Mouse (Mus musculus) embryonic fibroblast, embryonic 13.5 days (primary cell): ENCODE measurements around the gene Scamp4. TPM values are rescaled to one million over a fixed set of nuclear protein-coding genes. Genes with fewer than 3 reads are reported as not detected.

Experiments used
- H3K27ac ChIP-seq: 2 replicates; pipeline ENCODE4 v1.5.1; 2012; ENCODE audit warnings: low read length, control low read depth, inconsistent platforms; ENCODE audit not compliant: insufficient read depth
- H3K4me1 ChIP-seq: 2 replicates; pipeline ENCODE4 v1.6.1; 2011; ENCODE audit warnings: low read length; ENCODE audit not compliant: control insufficient read depth, insufficient read depth
- H3K4me3 ChIP-seq: 2 replicates; pipeline ENCODE4 v1.5.1; 2011; ENCODE audit warnings: mild to moderate bottlenecking, control low read depth, low read length; ENCODE audit not compliant: insufficient read depth
- CTCF ChIP-seq: IDR thresholded peaks from 2 replicates; pipeline ENCODE4 v1.5.1; 2011; ENCODE audit warnings: mild to moderate bottlenecking, control low read depth, low read length, moderate library complexity, borderline replicate concordance; ENCODE audit not compliant: insufficient read depth
- POLR2A ChIP-seq: IDR thresholded peaks from 2 replicates; pipeline ENCODE4 v1.6.1; 2011; ENCODE audit warnings: low read depth, mild to moderate bottlenecking, control low read depth, low read length, moderate library complexity
- polyA plus RNA-seq: library from polyadenylated mRNA; stranded (reverse); fragments of >200 nt; gene quantifications from 2 replicates; pipeline ENCODE4 v1.2.4, GENCODE M21; 2011; ENCODE audit warnings: low read depth; ENCODE audit not compliant: missing spikeins, insufficient read length

Gene Scamp4
- 57.3 and 62.2 TPM in 2 replicates for polyA plus RNA-seq

DNA sequence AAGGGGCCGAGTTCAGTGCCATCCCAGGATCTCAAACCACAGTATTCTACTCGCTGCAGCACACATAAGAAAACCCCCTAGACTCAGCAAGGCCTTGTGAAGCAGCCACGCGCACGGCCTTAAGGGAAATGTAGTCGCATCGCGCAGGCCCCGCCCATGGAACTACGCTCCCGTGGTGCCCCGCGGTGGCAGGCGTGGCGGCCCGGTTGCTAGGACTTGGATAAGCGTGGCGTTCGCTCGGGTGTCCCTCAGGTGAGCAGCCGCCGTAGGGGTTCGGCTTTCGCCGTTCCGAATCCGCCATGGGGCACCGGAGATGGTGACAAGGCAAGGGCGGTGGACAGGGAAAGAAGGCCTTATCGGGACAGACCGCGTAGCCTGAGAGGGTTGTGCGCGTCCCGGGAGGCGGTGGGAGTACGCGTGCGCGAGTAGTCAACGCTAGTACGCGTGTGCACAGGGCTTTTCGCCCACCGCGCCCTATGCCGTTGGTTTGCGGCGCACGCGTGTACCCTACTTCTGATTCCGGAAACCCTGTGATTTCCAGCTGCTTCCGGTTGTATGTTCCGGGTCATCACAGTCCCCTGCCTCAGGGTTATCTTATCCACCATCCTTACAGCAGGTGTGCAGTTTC is at the start of gene Scamp4, which contains the start of gene Adat3:
TSS of gene Scamp4 (plus strand) at position 175 of the 628 bp plus-strand sequence.
TSS of gene Adat3 (plus strand) at position 183 of the 628 bp plus-strand sequence.
- Histone ChIP-seq H3K4me1 (peaks cover 7% of the 10 kb centered on the region; the same call in 1 of the 2 replicates), H3K27ac (peak within 1 kb of the TSS; percentile 89), H3K4me3 (peak within 1 kb of the TSS; percentile 80)
- TF ChIP-seq POLR2A (peak; percentile 68), CTCF (no peak)

DNA sequence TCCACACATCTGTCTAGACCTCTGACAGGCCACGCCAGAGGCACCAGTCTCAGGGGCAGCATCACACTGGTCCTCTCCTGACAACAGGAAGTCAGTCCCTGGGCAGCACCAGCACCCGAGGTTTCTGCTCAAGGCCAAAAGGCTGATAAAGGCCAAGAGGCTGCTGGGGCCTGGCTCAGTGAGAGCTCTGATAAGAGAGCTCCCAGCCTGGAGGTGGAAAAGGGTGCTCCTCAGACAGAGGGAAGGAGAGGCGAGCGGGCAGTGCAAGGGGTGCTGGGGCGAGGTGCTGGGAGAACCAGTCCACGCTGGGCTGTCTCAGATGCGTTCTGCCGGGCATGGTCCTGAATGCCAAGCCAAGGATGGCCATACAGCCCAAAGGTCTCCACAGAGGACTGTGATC is 49.1 kb upstream of the Scamp4 start:
- Histone ChIP-seq H3K27ac (no peak overlapping the region), H3K4me3 (no peak overlapping the region), H3K4me1 (0 out of 2 replicates have a peak, but pooled peaks cover under 1% of the 10 kb centered on the region)
- TF ChIP-seq POLR2A (no peak), CTCF (no peak)

DNA sequence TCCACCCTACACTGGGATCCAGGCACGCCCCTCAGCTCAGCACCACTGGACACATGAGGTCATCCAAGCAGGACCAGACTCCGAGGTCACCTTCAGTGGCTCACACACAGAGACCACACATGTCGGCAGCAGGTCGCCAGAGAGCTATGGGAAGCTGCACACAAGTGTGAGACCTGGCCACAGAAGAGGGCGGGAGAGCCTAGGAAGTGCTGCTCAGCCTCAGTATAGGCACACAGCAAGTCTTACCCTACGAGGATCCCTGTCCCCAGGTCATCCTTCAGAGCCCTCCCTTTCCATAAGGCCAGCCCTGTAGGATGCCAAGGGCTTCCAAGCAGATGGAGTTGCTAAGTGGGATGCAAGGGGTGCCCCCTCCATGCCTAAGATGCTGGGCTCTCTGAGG is 48.7 kb upstream of the Scamp4 start:
- H3K4me1 ChIP-seq: 0 out of 2 replicates have a peak, but pooled peaks cover 2% of the 10 kb centered on the region
- H3K4me3 ChIP-seq: no peak overlapping the region
- H3K27ac ChIP-seq: no peak overlapping the region
- TF ChIP-seq CTCF (no peak), POLR2A (no peak)

GRCm38 (mm10) chr10:80557346-80557965 is 45.2 kb upstream of the Scamp4 start:
- no peak overlapping the region for H3K4me3 ChIP-seq
- no peak overlapping the region for H3K27ac ChIP-seq
- 0 out of 2 replicates have a peak, but pooled peaks cover 5% of the 10 kb centered on the region for H3K4me1 ChIP-seq
- TF ChIP-seq POLR2A (no peak), CTCF (peak; percentile 41; the same call in 1 of the 2 replicates)

DNA sequence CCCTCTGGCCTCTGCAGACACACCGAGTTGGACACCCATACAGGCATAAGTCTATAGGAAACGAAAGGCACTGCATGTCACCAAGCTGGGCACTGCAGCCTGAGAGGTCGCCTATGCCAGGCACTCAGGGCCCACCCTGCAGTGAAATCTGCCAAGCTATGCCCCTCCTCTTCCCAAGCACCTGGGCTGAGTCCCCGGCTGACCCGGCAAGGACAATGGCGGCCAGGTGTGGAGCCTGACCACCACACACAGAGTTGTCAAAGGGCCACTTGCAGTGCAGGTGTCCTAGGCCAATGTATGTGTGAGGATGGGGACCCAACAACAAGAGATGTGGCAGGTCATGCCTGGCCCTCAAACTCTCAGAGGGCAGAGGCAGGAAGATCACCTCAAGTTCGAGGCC is 43.2 kb upstream of the Scamp4 start:
- Histone ChIP-seq H3K4me3 (no peak overlapping the region), H3K27ac (no peak overlapping the region), H3K4me1 (0 out of 2 replicates have a peak, but pooled peaks cover 5% of the 10 kb centered on the region)
- TF ChIP-seq POLR2A (no peak), CTCF (no peak)

GRCm38 (mm10) chr10:80560621-80561020 is 42.1 kb upstream of the Scamp4 start:
- TF ChIP-seq POLR2A: no peak
- no peak for TF ChIP-seq CTCF
- H3K4me3 ChIP-seq: peak overlapping the region; percentile 77
- H3K4me1 ChIP-seq: 0 out of 2 replicates have a peak, but pooled peaks cover 5% of the 10 kb centered on the region
- H3K27ac ChIP-seq: no peak overlapping the region

DNA sequence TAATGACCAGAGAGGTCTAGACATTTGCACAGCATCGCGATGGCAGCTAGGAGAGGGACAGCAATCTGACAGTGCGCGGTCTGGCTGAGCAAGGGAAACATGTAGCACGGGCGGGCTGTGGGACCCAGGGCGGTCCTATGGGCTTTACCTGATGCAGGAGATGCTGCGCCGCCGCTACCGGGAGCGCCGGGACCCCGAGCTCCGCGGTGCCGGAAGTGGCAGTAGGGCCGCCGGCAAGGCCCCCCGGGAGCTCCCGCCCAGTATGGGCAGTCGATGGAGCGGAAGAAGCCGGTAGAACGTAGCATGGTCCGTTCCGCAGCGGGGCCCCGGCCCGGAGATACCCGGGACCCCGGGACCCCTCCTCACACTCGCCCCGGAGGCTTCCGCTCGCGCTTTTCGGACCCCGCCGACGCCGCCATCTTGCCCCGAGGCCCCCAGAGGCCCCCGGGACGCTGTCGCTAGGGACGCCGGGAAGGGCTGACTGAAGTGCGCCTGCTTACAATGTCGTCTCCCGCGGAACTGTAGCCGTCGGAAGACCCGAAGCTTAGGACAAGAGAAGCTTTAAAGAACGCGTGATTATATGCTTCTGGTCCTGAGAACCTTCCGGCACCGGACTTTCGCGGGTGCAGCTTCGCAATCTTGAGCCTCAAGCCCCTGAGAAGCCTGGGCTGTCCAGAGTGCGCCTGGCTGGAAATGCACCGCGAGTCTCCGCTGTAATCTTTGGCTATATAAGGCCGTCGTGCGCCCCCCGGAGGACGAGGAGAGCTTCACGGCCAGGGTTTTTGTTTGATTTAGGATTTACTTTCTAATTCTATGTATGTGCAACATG is 41.3 kb upstream of the Scamp4 start, which contains the start of gene Rexo1:
TSS of gene Rexo1 (minus strand) at position 445 of the 829 bp plus-strand sequence.
- TF ChIP-seq POLR2A (peak; percentile 35; the same call in 1 of the 2 replicates), CTCF (0 out of 2 replicates have a peak, but pooled peaks have one; percentile 44)
- H3K27ac ChIP-seq: peak within 1 kb of the TSS; percentile 99

GRCm38 (mm10) chr10:80566375-80567092 is 36.1 kb upstream of the Scamp4 start:
- Histone ChIP-seq H3K27ac (no peak overlapping the region), H3K4me1 (no peaks in the 10 kb centered on the region), H3K4me3 (no peak overlapping the region)
- TF ChIP-seq POLR2A (no peak), CTCF (peak; percentile 98)

More for the DNA sequence above, 41.3 kb upstream of the Scamp4 start, which contains the start of gene Rexo1:
- H3K4me3 ChIP-seq: peak within 1 kb of the TSS; percentile 77
- H3K4me1 ChIP-seq: 0 out of 2 replicates have a peak, but pooled peaks cover 5% of the 10 kb centered on the region
